Mouse (Mus musculus): ENCODE data around the gene Tmem87b. TPM values are rescaled to one million over a fixed set of nuclear protein-coding genes. Genes with fewer than 3 reads are reported as not detected.

The Tmem87b gene
- polyA plus RNA-seq, 1 experiment from 2014 or later, result 31.4 TPM

DNA sequence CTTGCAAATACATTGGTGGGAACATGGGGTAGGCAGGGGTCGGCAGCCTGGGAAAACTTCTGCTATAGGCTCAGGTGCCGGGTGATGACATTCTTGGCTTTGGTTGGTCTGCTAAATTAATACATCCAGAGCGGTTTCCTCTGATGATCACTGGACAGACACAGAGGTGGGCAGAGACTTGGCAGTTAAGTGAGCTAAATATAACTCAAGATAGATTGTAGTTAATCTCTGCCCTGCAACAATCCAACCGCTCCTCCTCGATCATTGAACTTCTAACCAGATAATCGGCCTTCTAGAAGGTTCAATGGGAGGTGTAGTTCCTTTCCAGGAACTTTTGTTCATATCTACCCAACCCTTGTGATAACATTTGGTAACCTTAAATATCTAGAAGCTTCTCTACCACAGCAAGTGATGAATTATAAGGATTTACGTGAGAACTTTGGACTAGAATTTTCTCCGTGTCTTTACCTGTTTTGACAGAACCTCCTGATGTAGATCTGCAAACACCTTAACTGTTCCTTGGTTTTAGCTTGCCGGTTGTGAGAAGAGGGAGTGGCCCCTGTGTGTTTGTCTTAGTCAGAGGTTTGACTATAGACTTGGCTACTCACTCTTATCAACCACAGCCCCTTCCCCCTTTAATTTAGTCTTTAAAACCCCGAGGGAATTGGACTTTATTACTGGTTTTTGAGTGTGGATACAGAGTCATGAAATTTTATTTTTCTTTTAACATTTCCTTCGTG lies 26.9 kb upstream of the Tmem87b start:
- ATAC-seq (ENCODE audit: borderline replicate concordance, extremely low read depth, low FRiP score, low TSS enrichment), result no peak
- Histone ChIP-seq H3K36me3 (peaks cover 3% of the 10 kb centered on the region; the same call in 1 of the 2 replicates), H3K9ac (no peak overlapping the region), H3K4me1 (no peaks in the 10 kb centered on the region), H3K27ac (no peak overlapping the region), H3K27me3 (no peaks in the 10 kb centered on the region), H3K4me2 (no peak overlapping the region), H3K4me3 (no peak overlapping the region), H3K9me3 (no peaks in the 10 kb centered on the region)
- WGBS, result 78% methylated on average over 11 of the region's 11 CpGs

DNA sequence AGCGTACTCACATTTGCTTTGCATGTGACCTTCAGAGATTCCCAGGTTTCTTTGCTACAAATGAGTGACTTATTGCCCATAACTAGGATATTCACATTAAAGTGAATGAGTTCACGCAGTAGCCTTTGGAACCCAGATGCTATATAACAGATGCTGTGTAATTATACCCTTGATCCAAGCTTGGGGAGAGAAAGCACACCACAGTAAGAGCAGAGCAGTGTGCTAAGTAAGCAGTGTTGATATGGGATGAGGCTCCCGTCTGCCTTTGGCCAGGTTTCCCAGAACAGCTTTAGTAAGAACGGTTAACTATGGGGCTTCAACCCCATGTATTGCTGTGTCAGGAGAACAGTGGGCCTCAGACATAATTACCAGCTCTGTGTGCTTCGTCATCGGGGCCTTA lies 24.0 kb upstream of the Tmem87b start:
- Histone ChIP-seq H3K4me2 (no peak overlapping the region), H3K27me3 (no peaks in the 10 kb centered on the region), H3K9me3 (no peaks in the 10 kb centered on the region), H3K36me3 (peaks cover 3% of the 10 kb centered on the region; the same call in 1 of the 2 replicates), H3K27ac (no peak overlapping the region), H3K4me1 (no peaks in the 10 kb centered on the region), H3K4me3 (no peak overlapping the region), H3K9ac (no peak overlapping the region)
- WGBS, result 86% methylated on average over 6 of the region's 6 CpGs
- no peak for ATAC-seq (ENCODE audit: borderline replicate concordance, extremely low read depth, low FRiP score, low TSS enrichment)

DNA sequence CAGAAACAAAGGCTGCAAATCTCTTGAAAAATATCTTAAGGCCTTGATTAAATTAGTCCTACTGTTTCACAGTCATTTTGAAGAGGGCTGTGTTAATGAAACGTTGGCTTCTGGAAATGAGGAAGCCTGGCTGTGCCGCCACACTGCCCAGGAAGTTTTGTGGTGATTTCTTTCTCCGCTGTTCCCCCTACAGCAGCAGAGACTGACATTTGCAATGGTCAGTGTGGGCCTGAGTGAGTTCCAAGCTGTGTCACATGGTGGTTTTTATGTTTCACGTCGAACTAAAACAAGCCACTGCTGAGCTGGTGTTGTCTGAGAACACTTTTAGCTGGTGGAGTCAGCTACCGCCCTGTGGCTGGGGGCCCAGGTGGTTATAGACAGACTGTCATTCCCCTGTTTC lies 21.5 kb upstream of the Tmem87b start:
- no peak for ATAC-seq (ENCODE audit: borderline replicate concordance, extremely low read depth, low FRiP score, low TSS enrichment)
- Histone ChIP-seq H3K27ac (no peak overlapping the region), H3K36me3 (peaks cover 18% of the 10 kb centered on the region), H3K9ac (no peak overlapping the region), H3K4me3 (no peak overlapping the region), H3K27me3 (no peaks in the 10 kb centered on the region), H3K4me2 (no peak overlapping the region), H3K4me1 (no peaks in the 10 kb centered on the region), H3K9me3 (no peaks in the 10 kb centered on the region)
- WGBS, result 68% methylated on average over 6 of the region's 6 CpGs

DNA sequence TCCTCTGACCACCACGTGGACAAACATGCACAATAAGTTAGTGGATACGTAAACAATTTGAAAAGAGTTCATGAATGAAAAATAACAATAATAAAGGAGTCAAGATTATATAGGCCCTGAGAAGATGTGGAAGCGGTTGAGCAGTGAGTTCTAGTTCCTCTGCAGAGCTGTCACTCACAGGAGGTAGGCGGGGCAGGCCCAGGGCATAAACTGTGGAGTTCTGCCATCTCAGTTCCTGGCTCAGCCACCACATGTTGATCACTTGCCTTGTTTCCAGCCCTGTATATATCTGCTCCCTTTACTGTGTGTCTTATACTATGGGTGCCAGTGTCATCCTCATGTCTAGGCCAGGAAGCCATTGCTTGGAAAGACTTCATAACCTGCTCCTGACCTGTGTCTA lies 14.5 kb upstream of the Tmem87b start:
- Histone ChIP-seq H3K9ac (no peak overlapping the region), H3K27ac (no peak overlapping the region), H3K9me3 (no peaks in the 10 kb centered on the region), H3K27me3 (no peaks in the 10 kb centered on the region), H3K4me3 (no peak overlapping the region), H3K4me1 (no peaks in the 10 kb centered on the region), H3K4me2 (no peak overlapping the region), H3K36me3 (peaks cover 20% of the 10 kb centered on the region)
- no peak for ATAC-seq (ENCODE audit: borderline replicate concordance, extremely low read depth, low FRiP score, low TSS enrichment)
- 82% methylated on average over 4 of the region's 4 CpGs for WGBS

DNA sequence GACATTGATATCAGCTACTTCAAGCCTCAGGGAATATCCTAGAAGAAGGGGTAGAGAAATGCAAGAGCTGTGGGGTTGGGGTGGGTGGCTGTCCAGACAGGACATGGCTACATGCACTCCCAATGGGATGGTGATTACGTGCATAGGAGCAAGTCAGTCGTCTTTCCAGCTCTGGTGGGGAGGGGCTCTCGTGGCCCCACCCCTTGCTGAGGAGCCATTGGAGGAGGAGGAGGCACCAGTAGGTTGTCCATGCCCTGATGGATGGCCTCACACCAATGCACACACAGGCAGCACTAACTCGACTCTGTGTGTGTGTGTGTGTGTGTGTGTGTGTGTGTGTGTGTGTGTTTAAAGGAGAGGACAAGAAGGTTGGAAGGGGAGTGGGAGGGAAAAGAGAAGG lies 12.6 kb upstream of the Tmem87b start:
- Histone ChIP-seq H3K27me3 (no peaks in the 10 kb centered on the region), H3K9me3 (no peaks in the 10 kb centered on the region), H3K9ac (no peak overlapping the region), H3K36me3 (peaks cover 12% of the 10 kb centered on the region), H3K27ac (no peak overlapping the region), H3K4me1 (no peaks in the 10 kb centered on the region), H3K4me2 (no peak overlapping the region), H3K4me3 (no peak overlapping the region)
- ATAC-seq (ENCODE audit: borderline replicate concordance, extremely low read depth, low FRiP score, low TSS enrichment), result no peak
- WGBS, result 60% methylated on average over 4 of the region's 4 CpGs

DNA sequence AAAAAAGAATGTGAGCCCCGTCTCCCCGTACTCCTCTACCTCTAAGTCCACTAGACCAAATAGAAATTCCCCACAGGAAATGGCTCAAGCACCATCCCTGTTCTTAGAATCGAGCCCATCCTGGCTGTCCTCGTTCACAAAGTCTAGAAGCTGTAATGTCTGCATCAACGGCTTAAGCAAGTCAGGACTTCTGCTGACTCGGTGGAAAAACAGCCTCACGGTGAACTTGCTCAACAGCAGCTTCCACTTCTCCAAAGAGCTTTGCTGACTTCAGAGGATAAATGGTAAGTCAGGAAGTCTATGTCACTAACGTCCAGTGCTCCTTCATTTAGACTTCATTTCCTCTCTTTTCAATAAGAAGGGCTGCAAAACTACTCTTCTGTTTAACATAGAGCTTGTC lies 11.4 kb upstream of the Tmem87b start:
- Histone ChIP-seq H3K27me3 (no peaks in the 10 kb centered on the region), H3K27ac (no peak overlapping the region), H3K4me2 (no peak overlapping the region), H3K9me3 (no peaks in the 10 kb centered on the region), H3K4me3 (no peak overlapping the region), H3K4me1 (no peaks in the 10 kb centered on the region), H3K36me3 (peaks cover 4% of the 10 kb centered on the region; the same call in 1 of the 2 replicates), H3K9ac (no peak overlapping the region)
- no peak for ATAC-seq (ENCODE audit: borderline replicate concordance, extremely low read depth, low FRiP score, low TSS enrichment)
- 46% methylated on average over 8 of the region's 8 CpGs for WGBS

DNA sequence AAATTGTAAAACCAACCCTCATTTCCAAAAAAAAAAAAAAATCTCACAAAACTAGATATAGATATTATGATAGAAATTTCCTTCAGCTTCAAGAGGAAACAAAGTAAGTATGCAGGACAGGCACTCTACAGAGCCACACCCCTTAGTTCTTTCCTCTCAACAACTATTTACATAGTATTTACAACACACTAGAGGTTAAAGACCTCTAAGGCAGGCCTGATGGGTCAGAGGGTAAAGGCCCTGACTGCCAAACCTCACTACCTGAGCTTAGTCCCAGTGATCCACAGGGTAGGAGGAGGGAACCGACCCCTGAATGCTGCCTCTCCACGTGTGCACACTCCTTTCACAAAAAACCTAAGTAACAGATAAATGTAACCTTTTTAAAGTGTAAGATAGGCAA lies 5.2 kb upstream of the Tmem87b start:
- H3K9me3 ChIP-seq, result no peaks in the 10 kb centered on the region
- no peak overlapping the region for H3K27ac ChIP-seq
- WGBS, result 36% methylated on average over 2 of the region's 2 CpGs
- H3K27me3 ChIP-seq, result no peaks in the 10 kb centered on the region
- ATAC-seq (ENCODE audit: borderline replicate concordance, extremely low read depth, low FRiP score, low TSS enrichment), result no peak
- H3K4me1 ChIP-seq, result peaks cover 4% of the 10 kb centered on the region; the same call in 1 of the 2 replicates
- H3K4me2 ChIP-seq, result no peak overlapping the region
- no peak overlapping the region for H3K9ac ChIP-seq
- no peak overlapping the region for H3K4me3 ChIP-seq
- no peaks in the 10 kb centered on the region for H3K36me3 ChIP-seq

DNA sequence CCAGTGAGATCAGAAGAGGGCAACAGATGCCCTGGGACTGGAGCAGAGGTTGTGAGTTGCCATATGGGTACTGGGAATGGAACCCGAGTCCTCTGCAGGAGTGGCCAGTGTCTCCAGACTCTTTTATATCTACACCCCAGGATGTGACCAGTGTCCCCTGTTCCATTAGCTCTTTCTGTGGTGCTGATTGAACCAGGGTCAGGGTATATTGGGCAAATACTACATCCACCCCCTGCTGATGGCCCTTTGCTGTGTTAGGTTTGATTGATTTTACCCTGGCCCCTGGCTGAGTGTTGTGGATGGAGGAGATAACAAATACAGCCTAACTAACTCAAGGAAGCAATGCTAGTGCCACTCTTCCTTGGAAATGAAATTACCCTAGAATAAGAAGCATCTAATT lies 1.6 kb upstream of the Tmem87b start:
- Histone ChIP-seq H3K4me2 (no peak overlapping the region), H3K9me3 (no peaks in the 10 kb centered on the region), H3K4me3 (no peak overlapping the region), H3K4me1 (peaks cover 15% of the 10 kb centered on the region), H3K9ac (no peak overlapping the region), H3K27me3 (no peaks in the 10 kb centered on the region), H3K27ac (no peak overlapping the region), H3K36me3 (no peaks in the 10 kb centered on the region)
- no peak for ATAC-seq (ENCODE audit: borderline replicate concordance, extremely low read depth, low FRiP score, low TSS enrichment)
- WGBS, result 65% methylated on average over 1 of the region's 1 CpGs

DNA sequence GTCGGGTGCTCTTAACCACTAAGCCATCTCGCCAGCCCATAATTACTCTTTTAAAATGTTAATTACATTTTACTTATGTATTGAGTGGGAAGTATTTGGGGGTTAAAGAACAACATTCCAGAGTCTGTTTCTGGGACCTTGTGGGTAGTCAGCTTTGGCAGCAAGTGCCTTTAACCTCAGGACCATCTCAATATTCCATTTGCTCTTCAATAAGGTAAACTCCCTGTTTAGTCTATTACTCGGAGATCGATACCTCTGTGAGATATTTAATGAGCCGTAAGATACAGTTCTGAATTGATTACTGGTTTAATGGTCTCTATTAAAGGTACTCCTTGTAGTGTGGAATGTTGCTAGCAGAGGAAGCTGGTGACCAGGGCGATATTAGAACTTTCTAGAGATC lies 1.0 kb upstream of the Tmem87b start:
- Histone ChIP-seq H3K27ac (peak overlapping the region; percentile 95; the same call in 1 of the 2 replicates), H3K27me3 (no peaks in the 10 kb centered on the region), H3K9me3 (no peaks in the 10 kb centered on the region), H3K4me1 (peaks cover 15% of the 10 kb centered on the region), H3K9ac (no peak overlapping the region), H3K4me3 (peak overlapping the region; percentile 72), H3K4me2 (peak overlapping the region; percentile 73), H3K36me3 (no peaks in the 10 kb centered on the region)
- 50% methylated on average over 6 of the region's 6 CpGs for WGBS
- no peak for ATAC-seq (ENCODE audit: borderline replicate concordance, extremely low read depth, low FRiP score, low TSS enrichment)

DNA sequence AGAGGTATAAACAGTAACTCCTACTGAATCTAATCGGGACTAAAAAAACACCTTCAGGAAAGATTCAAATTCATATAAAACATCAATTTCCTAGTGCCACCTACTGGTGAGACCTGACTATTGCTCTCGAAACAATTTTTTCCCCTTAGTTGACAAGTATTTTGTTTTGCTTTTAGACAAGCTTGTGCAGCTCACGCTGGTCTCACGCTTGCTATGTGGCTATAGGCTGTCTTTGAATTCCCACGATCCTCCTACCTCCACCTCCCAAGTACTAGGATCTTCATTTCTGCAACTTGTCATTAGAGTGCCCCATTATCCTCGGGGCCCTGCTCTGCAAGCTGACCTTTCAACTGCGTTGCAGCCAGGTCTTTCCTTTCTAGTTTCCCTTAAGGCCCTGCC lies 532 bp upstream of the Tmem87b start:
- Histone ChIP-seq H3K27ac (peak overlapping the region; percentile 95), H3K9ac (peak overlapping the region; percentile 41; the same call in 1 of the 2 replicates), H3K9me3 (no peaks in the 10 kb centered on the region), H3K4me3 (peak overlapping the region; percentile 72), H3K4me1 (peaks cover 15% of the 10 kb centered on the region), H3K27me3 (no peaks in the 10 kb centered on the region), H3K36me3 (no peaks in the 10 kb centered on the region), H3K4me2 (peak overlapping the region; percentile 73)
- under 1% methylated on average over 7 of the region's 7 CpGs for WGBS
- ATAC-seq (ENCODE audit: borderline replicate concordance, extremely low read depth, low FRiP score, low TSS enrichment), result no peak

DNA sequence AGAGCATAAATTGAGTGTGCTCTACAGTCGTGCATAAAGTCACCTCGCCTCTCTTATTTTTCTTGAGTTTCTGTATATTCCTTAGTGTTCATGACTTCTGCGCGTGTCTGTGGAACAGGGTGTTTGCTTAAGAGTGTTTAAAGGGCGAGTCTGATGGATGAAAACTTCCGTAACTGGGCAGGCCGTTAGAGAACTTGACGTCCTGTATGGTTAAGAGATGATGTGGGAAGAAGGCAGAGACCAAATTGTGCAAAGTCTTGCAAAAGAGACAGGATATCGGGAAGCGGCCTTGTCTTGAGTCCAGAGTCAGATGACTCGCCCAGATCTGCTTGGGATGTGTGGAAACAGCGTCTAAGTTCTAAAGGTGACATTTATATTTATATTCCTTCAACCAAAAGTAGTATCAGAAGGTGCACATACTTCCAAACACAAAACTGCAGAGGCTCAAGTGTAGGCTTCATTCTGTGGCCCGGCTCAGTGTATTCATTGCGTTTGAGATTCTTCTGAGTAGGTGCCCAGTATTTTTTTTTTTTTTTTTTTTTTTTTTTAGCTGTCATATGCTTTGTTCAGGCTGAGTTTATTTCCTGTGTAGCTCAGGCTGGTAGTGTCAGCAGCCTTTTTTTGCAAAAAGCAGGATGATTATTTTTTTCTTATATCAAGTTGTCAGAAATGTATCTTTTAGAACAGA lies 1.2 kb downstream of the Tmem87b start:
- Histone ChIP-seq H3K9ac (peak overlapping the region; percentile 58), H3K9me3 (no peaks in the 10 kb centered on the region), H3K27me3 (no peaks in the 10 kb centered on the region), H3K4me1 (peaks cover 15% of the 10 kb centered on the region), H3K27ac (peak overlapping the region; percentile 95), H3K4me2 (peak overlapping the region; percentile 73), H3K36me3 (no peaks in the 10 kb centered on the region), H3K4me3 (peak overlapping the region; percentile 72)
- 8% methylated on average over 14 of the region's 14 CpGs for WGBS
- ATAC-seq (ENCODE audit: borderline replicate concordance, extremely low read depth, low FRiP score, low TSS enrichment), result no peak

DNA sequence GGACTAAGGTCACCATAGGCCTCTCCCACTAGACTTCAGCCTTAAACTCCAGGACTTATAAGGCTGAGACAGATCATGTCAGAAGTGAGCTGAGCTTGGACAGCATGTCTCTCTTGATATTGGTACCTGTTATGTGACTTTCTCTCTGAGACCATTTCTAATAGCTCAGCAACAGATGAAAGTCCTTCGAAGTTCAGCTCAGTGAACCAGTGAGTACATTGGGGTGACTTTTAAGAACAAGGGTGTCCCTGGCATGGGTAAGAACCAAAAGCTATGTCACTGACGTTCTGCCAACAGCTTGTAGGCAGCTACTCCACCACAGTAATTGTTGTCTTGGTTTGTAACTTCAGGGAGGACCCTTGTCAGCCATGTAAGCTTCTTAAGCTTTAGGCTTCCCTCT lies 2.7 kb downstream of the Tmem87b start:
- no peak overlapping the region for H3K27ac ChIP-seq
- peaks cover 15% of the 10 kb centered on the region for H3K4me1 ChIP-seq
- no peak overlapping the region for H3K4me3 ChIP-seq
- no peaks in the 10 kb centered on the region for H3K36me3 ChIP-seq
- no peak overlapping the region for H3K4me2 ChIP-seq
- no peak for ATAC-seq (ENCODE audit: borderline replicate concordance, extremely low read depth, low FRiP score, low TSS enrichment)
- no peaks in the 10 kb centered on the region for H3K27me3 ChIP-seq
- no peaks in the 10 kb centered on the region for H3K9me3 ChIP-seq
- WGBS, result 80% methylated on average over 2 of the region's 2 CpGs
- H3K9ac ChIP-seq, result no peak overlapping the region

Data from lung, embryonic 15.5 days (tissue).